8 mouse cellular contexts compared by ENCODE assay signal in the genomic region with DNA sequence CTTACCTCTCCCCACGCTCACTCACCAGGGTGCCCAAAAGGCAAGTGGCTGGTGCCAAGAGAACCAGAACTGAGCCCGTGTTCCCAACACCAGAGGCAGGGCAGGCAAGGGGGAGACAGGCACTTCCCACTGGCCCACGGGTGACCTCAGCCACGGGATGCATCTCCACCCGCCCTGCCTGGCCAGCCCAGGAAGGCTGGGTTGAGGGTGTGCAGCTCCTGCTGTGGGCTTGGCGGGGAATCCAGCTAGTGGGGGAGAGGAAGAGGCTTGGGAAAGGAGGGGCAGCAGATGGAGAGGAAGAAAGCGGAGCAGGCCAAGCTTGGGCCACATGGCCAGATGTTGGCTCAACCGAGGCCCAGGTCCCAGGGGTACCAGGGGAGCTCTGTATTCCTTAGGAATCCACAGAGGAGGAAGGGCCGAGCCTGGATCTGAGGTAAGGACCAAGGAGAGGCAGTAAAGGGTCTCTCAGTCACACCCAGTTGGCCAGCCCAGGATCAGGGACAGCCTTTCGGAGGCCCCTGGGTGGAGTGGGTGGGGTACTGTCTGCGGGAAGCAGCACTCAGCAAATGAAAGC.
A peak's percentile ranks its signal among the peaks of the same experiment; 100 is the strongest.
DNase-seq lines count a peak whose midpoint lies in the region; ATAC-seq and TF ChIP-seq lines count a peak whose summit lies in the region.

No protein-coding gene starts in this region.

- H3K4me3 ChIP-seq in forebrain, embryonic 11.5 days (ENCODE audit: low read depth, low read length), result no peak overlapping the region
- H3K4me3 ChIP-seq in forebrain, postnatal 0 days (ENCODE audit: low read depth, low read length), result no peak overlapping the region
- no peak overlapping the region for H3K4me3 ChIP-seq in embryonic facial prominence, embryonic 11.5 days (ENCODE audit: low read depth, low read length)
- no peak overlapping the region for H3K4me3 ChIP-seq in heart, embryonic 13.5 days
- no peak overlapping the region for H3K4me3 ChIP-seq in kidney, embryonic 16.5 days (ENCODE audit: low read length)
- H3K4me3 ChIP-seq in neural tube, embryonic 15.5 days (replicated peaks), result no peak overlapping the region

- WGBS in forebrain, embryonic 11.5 days, result 62% methylated on average over 11 of the region's 11 CpGs
- 64% methylated on average over 11 of the region's 11 CpGs for WGBS in forebrain, postnatal 0 days
- WGBS in embryonic facial prominence, embryonic 11.5 days, result 35% methylated on average over 11 of the region's 11 CpGs
- WGBS in heart, embryonic 13.5 days, result 32% methylated on average over 11 of the region's 11 CpGs
- WGBS in kidney, embryonic 16.5 days, result 39% methylated on average over 11 of the region's 11 CpGs
- WGBS in neural tube, embryonic 15.5 days, result 44% methylated on average over 11 of the region's 11 CpGs

- no peak overlapping the region for H3K27ac ChIP-seq in forebrain, embryonic 11.5 days (ENCODE audit: low read depth, low read length)
- no peak overlapping the region for H3K27ac ChIP-seq in forebrain, postnatal 0 days (ENCODE audit: low read depth, low read length)
- H3K27ac ChIP-seq in embryonic facial prominence, embryonic 11.5 days (replicated peaks; ENCODE audit: low read depth, low read length), result peak overlapping the region; percentile 54
- H3K27ac ChIP-seq in heart, embryonic 13.5 days (replicated peaks), result peak overlapping the region; percentile 38; the same call in 1 of the 2 replicates
- H3K27ac ChIP-seq in kidney, embryonic 16.5 days (ENCODE audit: low read length), result no peak overlapping the region
- peak overlapping the region; percentile 47 for H3K27ac ChIP-seq in neural tube, embryonic 15.5 days (replicated peaks)

- no peak overlapping the region for H3K4me2 ChIP-seq in forebrain, embryonic 11.5 days (ENCODE audit: low read depth, low read length, severe bottlenecking)
- no peak overlapping the region for H3K4me2 ChIP-seq in forebrain, postnatal 0 days (ENCODE audit: low read depth)
- H3K4me2 ChIP-seq in embryonic facial prominence, embryonic 11.5 days (ENCODE audit: low read depth, low read length), result peak overlapping the region; percentile 5
- H3K4me2 ChIP-seq in heart, embryonic 13.5 days, result peak overlapping the region; percentile 24; the same call in 1 of the 2 replicates
- no peak overlapping the region for H3K4me2 ChIP-seq in kidney, embryonic 16.5 days (replicated peaks; ENCODE audit: low read depth, low read length)
- no peak overlapping the region for H3K4me2 ChIP-seq in neural tube, embryonic 15.5 days

- no peak for DNase-seq in forebrain, embryonic 11.5 days (ENCODE audit: low spot score)
- DNase-seq in forebrain, postnatal 0 days, result no peak
- peak; percentile 61 for DNase-seq in embryonic facial prominence, embryonic 11.5 days (ENCODE audit: low spot score)
- DNase-seq in left cerebral cortex, adult 18-20 months (ENCODE audit: low spot score in 2 of 2), result no peak
- no peak for DNase-seq in layer of hippocampus, postnatal 10 days (ENCODE audit: low spot score in 2 of 2)

- no peaks in the 10 kb centered on the region; the same call in 1 of the 2 replicates for H3K36me3 ChIP-seq in forebrain, embryonic 11.5 days (ENCODE audit: control insufficient read depth, insufficient read depth, low read length)
- no peaks in the 10 kb centered on the region for H3K36me3 ChIP-seq in forebrain, postnatal 0 days (ENCODE audit: insufficient read depth)
- no peaks in the 10 kb centered on the region for H3K36me3 ChIP-seq in embryonic facial prominence, embryonic 11.5 days (replicated peaks; ENCODE audit: control insufficient read depth, insufficient read depth, low read depth, low read length)
- no peaks in the 10 kb centered on the region for H3K36me3 ChIP-seq in heart, embryonic 13.5 days
- H3K36me3 ChIP-seq in kidney, embryonic 16.5 days (ENCODE audit: insufficient read depth, low read length), result no peaks in the 10 kb centered on the region
- H3K36me3 ChIP-seq in neural tube, embryonic 15.5 days, result no peaks in the 10 kb centered on the region

- H3K4me1 ChIP-seq in forebrain, embryonic 11.5 days (replicated peaks; ENCODE audit: control insufficient read depth, insufficient read depth, low read length), result peaks cover 5% of the 10 kb centered on the region; the same call in 1 of the 2 replicates
- H3K4me1 ChIP-seq in forebrain, postnatal 0 days (ENCODE audit: insufficient read depth), result no peaks in the 10 kb centered on the region
- peaks cover 18% of the 10 kb centered on the region for H3K4me1 ChIP-seq in embryonic facial prominence, embryonic 11.5 days (ENCODE audit: control insufficient read depth, insufficient read depth, low read length)
- H3K4me1 ChIP-seq in heart, embryonic 13.5 days, result peaks cover 28% of the 10 kb centered on the region
- H3K4me1 ChIP-seq in kidney, embryonic 16.5 days (ENCODE audit: insufficient read depth, low read length), result peaks cover 16% of the 10 kb centered on the region
- peaks cover 37% of the 10 kb centered on the region for H3K4me1 ChIP-seq in neural tube, embryonic 15.5 days

- TF ChIP-seq CTCF in forebrain, postnatal 0 days (IDR thresholded peaks at IDR 0.05; ENCODE audit: low read depth), result no peak

- peak overlapping the region; percentile 20 for H3K9ac ChIP-seq in forebrain, embryonic 11.5 days (ENCODE audit: low read length)
- H3K9ac ChIP-seq in forebrain, postnatal 0 days, result no peak overlapping the region
- H3K9ac ChIP-seq in embryonic facial prominence, embryonic 11.5 days (replicated peaks; ENCODE audit: low read length), result peak overlapping the region; percentile 4; the same call in 1 of the 2 replicates
- H3K9ac ChIP-seq in heart, embryonic 13.5 days, result no peak overlapping the region
- H3K9ac ChIP-seq in kidney, embryonic 16.5 days (replicated peaks; ENCODE audit: low read length), result no peak overlapping the region; the same call in 1 of the 2 replicates
- H3K9ac ChIP-seq in neural tube, embryonic 15.5 days (replicated peaks), result no peak overlapping the region

- H3K27me3 ChIP-seq in forebrain, embryonic 11.5 days (ENCODE audit: control insufficient read depth, insufficient read depth, low read length), result no peaks in the 10 kb centered on the region
- no peaks in the 10 kb centered on the region for H3K27me3 ChIP-seq in forebrain, postnatal 0 days (ENCODE audit: insufficient read depth, low read length)
- H3K27me3 ChIP-seq in embryonic facial prominence, embryonic 11.5 days (ENCODE audit: control insufficient read depth, insufficient read depth, low read length), result no peaks in the 10 kb centered on the region
- H3K27me3 ChIP-seq in heart, embryonic 13.5 days (replicated peaks), result no peaks in the 10 kb centered on the region; the same call in 1 of the 2 replicates
- no peaks in the 10 kb centered on the region for H3K27me3 ChIP-seq in kidney, embryonic 16.5 days (ENCODE audit: insufficient read depth, low read length)
- no peaks in the 10 kb centered on the region for H3K27me3 ChIP-seq in neural tube, embryonic 15.5 days (replicated peaks)

- no peaks in the 10 kb centered on the region for H3K9me3 ChIP-seq in forebrain, embryonic 11.5 days (ENCODE audit: control insufficient read depth, low read length)
- H3K9me3 ChIP-seq in forebrain, postnatal 0 days (ENCODE audit: low read length), result no peaks in the 10 kb centered on the region
- no peaks in the 10 kb centered on the region for H3K9me3 ChIP-seq in embryonic facial prominence, embryonic 11.5 days (replicated peaks; ENCODE audit: control insufficient read depth, low read length)
- no peaks in the 10 kb centered on the region for H3K9me3 ChIP-seq in heart, embryonic 13.5 days
- no peaks in the 10 kb centered on the region for H3K9me3 ChIP-seq in kidney, embryonic 16.5 days (ENCODE audit: low read length)
- no peaks in the 10 kb centered on the region for H3K9me3 ChIP-seq in neural tube, embryonic 15.5 days (replicated peaks)

- ATAC-seq in forebrain, embryonic 11.5 days (replicated peaks; ENCODE audit: low FRiP score), result no peak
- ATAC-seq in forebrain, postnatal 0 days, result no peak
- peak; percentile 44; the same call in 1 of the 2 replicates for ATAC-seq in embryonic facial prominence, embryonic 11.5 days (replicated peaks; ENCODE audit: insufficient number of reproducible peaks, low FRiP score, low TSS enrichment, low read depth)
- ATAC-seq in heart, embryonic 13.5 days (ENCODE audit: extremely low read depth, insufficient number of reproducible peaks, low FRiP score, low TSS enrichment), result no peak
- peak; percentile 77 for ATAC-seq in kidney, embryonic 16.5 days (ENCODE audit: low FRiP score, low TSS enrichment)
- ATAC-seq in neural tube, embryonic 15.5 days (ENCODE audit: low FRiP score), result no peak

Comparison
In these comparisons a context has a peak if more than half of its experiments do, and no peak if none do; other contexts are left out.
1. H3K9ac ChIP-seq: peak in forebrain, embryonic 11.5 days (single experiment) and embryonic facial prominence, embryonic 11.5 days (single experiment); none in forebrain, postnatal 0 days (single experiment), heart, embryonic 13.5 days (single experiment), kidney, embryonic 16.5 days (single experiment) and neural tube, embryonic 15.5 days (single experiment).
2. ATAC-seq: peak in embryonic facial prominence, embryonic 11.5 days (single experiment) and kidney, embryonic 16.5 days (single experiment); none in forebrain, embryonic 11.5 days (single experiment), forebrain, postnatal 0 days (single experiment), heart, embryonic 13.5 days (single experiment) and neural tube, embryonic 15.5 days (single experiment).
3. H3K27ac ChIP-seq: peak in embryonic facial prominence, embryonic 11.5 days (single experiment), heart, embryonic 13.5 days (single experiment) and neural tube, embryonic 15.5 days (single experiment); none in forebrain, embryonic 11.5 days (single experiment), forebrain, postnatal 0 days (single experiment) and kidney, embryonic 16.5 days (single experiment).
4. H3K4me2 ChIP-seq: peak in embryonic facial prominence, embryonic 11.5 days (single experiment) and heart, embryonic 13.5 days (single experiment); none in forebrain, embryonic 11.5 days (single experiment), forebrain, postnatal 0 days (single experiment), kidney, embryonic 16.5 days (single experiment) and neural tube, embryonic 15.5 days (single experiment).